Mouse (Mus musculus): Measurements from ENCODE around the gene Klhl5. TPM values are rescaled to one million over a fixed set of nuclear protein-coding genes. Genes with fewer than 3 reads are reported as not detected.
A peak's percentile ranks its signal among the peaks of the same experiment; 100 is the strongest.

The Klhl5 gene
- polyA plus RNA-seq, 1 experiment = 9.9 TPM

GRCm38 (mm10) chr5:65149706-65150105, 42.4 kb downstream of the Klhl5 start:
- Histone ChIP-seq H3K36me3 (ENCODE audit: control insufficient read depth, insufficient read depth) (no peaks in the 10 kb centered on the region), H3K79me2 (ENCODE audit: control insufficient read depth, insufficient read depth) (no peaks in the 10 kb centered on the region), H3ac (ENCODE audit: control insufficient read depth, insufficient read length, low read depth) (no peak overlapping the region), H3K4me3 (ENCODE audit: insufficient read depth, poor library complexity, severe bottlenecking) (no peak overlapping the region), H3K27me3 (ENCODE audit: control insufficient read depth, insufficient read depth, insufficient read length) (no peaks in the 10 kb centered on the region), H3K79me3 (ENCODE audit: low read depth) (no peaks in the 10 kb centered on the region)
- no peak for TF ChIP-seq CEBPB (IDR thresholded peaks at IDR 0.05; ENCODE audit: low read depth)
- TF ChIP-seq USF1 (IDR thresholded peaks at IDR 0.05; ENCODE audit: low read depth) = no peak
- TF ChIP-seq MYOG (IDR thresholded peaks at IDR 0.05; ENCODE audit: control insufficient read depth, extremely low read depth, insufficient read length) = no peak
- no peak for TF ChIP-seq CTCF (IDR thresholded peaks at IDR 0.05; ENCODE audit: control insufficient read depth, insufficient read depth, insufficient read length)
- TF ChIP-seq MAX (IDR thresholded peaks at IDR 0.05) = no peak
- TF ChIP-seq FOSL1 (IDR thresholded peaks at IDR 0.05; ENCODE audit: insufficient read depth, low read length, poor library complexity, severe bottlenecking) = no peak
- TF ChIP-seq MYOD1 (IDR thresholded peaks at IDR 0.05; ENCODE audit: control insufficient read depth, insufficient read length, low read depth) = no peak

DNA sequence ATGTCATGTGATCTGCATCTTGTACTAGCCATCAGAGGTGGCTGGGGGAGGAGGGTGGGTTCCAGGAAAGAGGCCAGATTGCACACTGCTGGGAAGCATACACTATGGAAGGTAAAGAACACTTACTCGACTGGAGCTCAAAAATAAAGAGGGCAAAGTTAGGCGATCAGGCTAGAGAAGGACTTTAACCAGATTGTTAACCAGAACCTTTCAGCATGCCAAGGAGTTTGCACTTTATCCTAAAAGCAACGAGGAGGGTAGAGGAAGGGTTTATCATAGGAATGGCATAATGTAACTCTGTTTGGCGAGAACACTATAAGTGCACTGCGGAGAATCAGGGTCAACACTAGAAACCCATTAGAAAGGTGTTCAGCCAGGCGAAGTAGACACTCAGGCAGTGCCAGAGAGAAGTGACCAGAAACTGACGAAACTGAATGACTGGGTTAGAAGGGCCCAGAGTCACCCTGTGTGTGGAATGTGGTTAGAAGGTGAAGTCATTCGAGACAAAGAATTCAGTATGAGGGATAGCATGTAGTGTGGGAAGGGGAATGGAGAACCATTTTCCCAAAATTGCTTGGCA, 43.1 kb downstream of the Klhl5 start:
- Histone ChIP-seq H3K79me2 (ENCODE audit: control insufficient read depth, insufficient read depth) (no peaks in the 10 kb centered on the region), H3K4me3 (ENCODE audit: insufficient read depth, poor library complexity, severe bottlenecking) (no peak overlapping the region), H3ac (ENCODE audit: control insufficient read depth, insufficient read length, low read depth) (no peak overlapping the region), H3K27me3 (ENCODE audit: control insufficient read depth, insufficient read depth, insufficient read length) (no peaks in the 10 kb centered on the region), H3K79me3 (ENCODE audit: low read depth) (no peaks in the 10 kb centered on the region), H3K36me3 (ENCODE audit: control insufficient read depth, insufficient read depth) (no peaks in the 10 kb centered on the region)
- TF ChIP-seq MYOG (IDR thresholded peaks at IDR 0.05; ENCODE audit: control insufficient read depth, extremely low read depth, insufficient read length) (no peak), MAX (IDR thresholded peaks at IDR 0.05) (no peak), MYOD1 (IDR thresholded peaks at IDR 0.05; ENCODE audit: control insufficient read depth, insufficient read length, low read depth) (no peak), FOSL1 (IDR thresholded peaks at IDR 0.05; ENCODE audit: insufficient read depth, low read length, poor library complexity, severe bottlenecking) (no peak), CTCF (IDR thresholded peaks at IDR 0.05; ENCODE audit: control insufficient read depth, insufficient read depth, insufficient read length) (no peak), USF1 (IDR thresholded peaks at IDR 0.05; ENCODE audit: low read depth) (no peak), CEBPB (IDR thresholded peaks at IDR 0.05; ENCODE audit: low read depth) (no peak)

DNA sequence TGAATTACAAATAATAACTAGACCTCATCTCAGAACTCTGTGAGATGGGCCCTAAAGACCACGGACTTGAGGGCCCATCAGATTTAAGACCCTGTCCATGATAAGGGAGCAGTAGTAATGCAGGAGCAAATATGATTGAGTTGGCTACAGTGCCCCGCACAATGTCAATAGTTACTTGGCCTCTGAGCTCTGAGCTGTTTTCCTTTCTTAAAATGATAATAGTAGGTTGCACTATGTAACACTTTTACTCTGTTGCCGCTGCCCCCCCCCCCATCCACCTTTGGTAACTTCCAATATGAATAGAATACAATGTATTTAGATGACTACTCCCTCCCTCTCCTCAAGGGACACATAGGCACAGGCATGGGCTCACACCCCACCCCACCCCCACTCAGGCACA, 43.9 kb downstream of the Klhl5 start:
- Histone ChIP-seq H3K4me3 (ENCODE audit: insufficient read depth, poor library complexity, severe bottlenecking) (no peak overlapping the region), H3K27me3 (ENCODE audit: control insufficient read depth, insufficient read depth, insufficient read length) (no peaks in the 10 kb centered on the region), H3K36me3 (ENCODE audit: control insufficient read depth, insufficient read depth) (no peaks in the 10 kb centered on the region), H3ac (ENCODE audit: control insufficient read depth, insufficient read length, low read depth) (no peak overlapping the region), H3K79me3 (ENCODE audit: low read depth) (no peaks in the 10 kb centered on the region), H3K79me2 (ENCODE audit: control insufficient read depth, insufficient read depth) (no peaks in the 10 kb centered on the region)
- TF ChIP-seq USF1 (IDR thresholded peaks at IDR 0.05; ENCODE audit: low read depth) = no peak
- no peak for TF ChIP-seq CEBPB (IDR thresholded peaks at IDR 0.05; ENCODE audit: low read depth)
- no peak for TF ChIP-seq CTCF (IDR thresholded peaks at IDR 0.05; ENCODE audit: control insufficient read depth, insufficient read depth, insufficient read length)
- TF ChIP-seq MYOD1 (IDR thresholded peaks at IDR 0.05; ENCODE audit: control insufficient read depth, insufficient read length, low read depth) = no peak
- TF ChIP-seq FOSL1 (IDR thresholded peaks at IDR 0.05; ENCODE audit: insufficient read depth, low read length, poor library complexity, severe bottlenecking) = no peak
- no peak for TF ChIP-seq MAX (IDR thresholded peaks at IDR 0.05)
- TF ChIP-seq MYOG (IDR thresholded peaks at IDR 0.05; ENCODE audit: control insufficient read depth, extremely low read depth, insufficient read length) = no peak

- H3ac ChIP-seq (ENCODE audit: control insufficient read depth, insufficient read length, low read depth) = no peak overlapping the region
- H3K36me3 ChIP-seq (ENCODE audit: control insufficient read depth, insufficient read depth) = no peaks in the 10 kb centered on the region
- H3K4me3 ChIP-seq (ENCODE audit: insufficient read depth, poor library complexity, severe bottlenecking) = no peak overlapping the region
- no peak for TF ChIP-seq FOSL1 (IDR thresholded peaks at IDR 0.05; ENCODE audit: insufficient read depth, low read length, poor library complexity, severe bottlenecking)
- no peak for TF ChIP-seq CEBPB (IDR thresholded peaks at IDR 0.05; ENCODE audit: low read depth)
- TF ChIP-seq MAX (IDR thresholded peaks at IDR 0.05) = no peak
- TF ChIP-seq CTCF (IDR thresholded peaks at IDR 0.05; ENCODE audit: control insufficient read depth, insufficient read depth, insufficient read length) = no peak
- TF ChIP-seq MYOG (IDR thresholded peaks at IDR 0.05; ENCODE audit: control insufficient read depth, extremely low read depth, insufficient read length) = no peak
- H3K79me3 ChIP-seq (ENCODE audit: low read depth) = no peaks in the 10 kb centered on the region
- H3K79me2 ChIP-seq (ENCODE audit: control insufficient read depth, insufficient read depth) = no peaks in the 10 kb centered on the region
- H3K27me3 ChIP-seq (ENCODE audit: control insufficient read depth, insufficient read depth, insufficient read length) = no peaks in the 10 kb centered on the region
Observed at GRCm38 (mm10) chr5:65151767-65152166, 44.4 kb downstream of the Klhl5 start.

- Histone ChIP-seq H3K27me3 (ENCODE audit: control insufficient read depth, insufficient read depth, insufficient read length) (no peaks in the 10 kb centered on the region), H3K79me3 (ENCODE audit: low read depth) (no peaks in the 10 kb centered on the region), H3K36me3 (ENCODE audit: control insufficient read depth, insufficient read depth) (no peaks in the 10 kb centered on the region), H3K4me3 (ENCODE audit: insufficient read depth, poor library complexity, severe bottlenecking) (no peak overlapping the region), H3ac (ENCODE audit: control insufficient read depth, insufficient read length, low read depth) (no peak overlapping the region), H3K79me2 (ENCODE audit: control insufficient read depth, insufficient read depth) (no peaks in the 10 kb centered on the region)
- no peak for TF ChIP-seq FOSL1 (IDR thresholded peaks at IDR 0.05; ENCODE audit: insufficient read depth, low read length, poor library complexity, severe bottlenecking)
- no peak for TF ChIP-seq MYOD1 (IDR thresholded peaks at IDR 0.05; ENCODE audit: control insufficient read depth, insufficient read length, low read depth)
- no peak for TF ChIP-seq MAX (IDR thresholded peaks at IDR 0.05)
- no peak for TF ChIP-seq CEBPB (IDR thresholded peaks at IDR 0.05; ENCODE audit: low read depth)
- TF ChIP-seq CTCF (IDR thresholded peaks at IDR 0.05; ENCODE audit: control insufficient read depth, insufficient read depth, insufficient read length) = no peak
- TF ChIP-seq MYOG (IDR thresholded peaks at IDR 0.05; ENCODE audit: control insufficient read depth, extremely low read depth, insufficient read length) = no peak
- TF ChIP-seq USF1 (IDR thresholded peaks at IDR 0.05; ENCODE audit: low read depth) = no peak
Observed at GRCm38 (mm10) chr5:65154287-65154686, 46.9 kb downstream of the Klhl5 start.

- peak; percentile 53 for TF ChIP-seq CTCF (IDR thresholded peaks at IDR 0.05; ENCODE audit: control insufficient read depth, insufficient read depth, insufficient read length)
- TF ChIP-seq FOSL1 (IDR thresholded peaks at IDR 0.05; ENCODE audit: insufficient read depth, low read length, poor library complexity, severe bottlenecking) = no peak
- TF ChIP-seq MAX (IDR thresholded peaks at IDR 0.05) = no peak
- Histone ChIP-seq H3K27me3 (ENCODE audit: control insufficient read depth, insufficient read depth, insufficient read length) (no peaks in the 10 kb centered on the region), H3K79me3 (ENCODE audit: low read depth) (no peaks in the 10 kb centered on the region), H3K36me3 (ENCODE audit: control insufficient read depth, insufficient read depth) (no peaks in the 10 kb centered on the region), H3K4me3 (ENCODE audit: insufficient read depth, poor library complexity, severe bottlenecking) (no peak overlapping the region), H3ac (ENCODE audit: control insufficient read depth, insufficient read length, low read depth) (no peak overlapping the region), H3K79me2 (ENCODE audit: control insufficient read depth, insufficient read depth) (no peaks in the 10 kb centered on the region)
Observed at GRCm38 (mm10) chr5:65156853-65157252, 49.5 kb downstream of the Klhl5 start.

All from C2C12 (cell line).